Mouse (Mus musculus) R1 (cell line): Measurements from ENCODE around the gene 2610528J11Rik.
A peak's percentile ranks its signal among the peaks of the same experiment; 100 is the strongest.

Experiments used
- DNase-seq: peaks from one replicate; pipeline ENCODE4 v3.0.0-alpha.2; 2018; ENCODE audit warnings: low read depth, low spot score

Gene 2610528J11Rik

GRCm38 (mm10) chr4:118526408-118527334 lies at the start of gene 2610528J11Rik:
2610528J11Rik (plus strand) TSS chr4:118526999.
- peak; percentile 53 for DNase-seq

DNA sequence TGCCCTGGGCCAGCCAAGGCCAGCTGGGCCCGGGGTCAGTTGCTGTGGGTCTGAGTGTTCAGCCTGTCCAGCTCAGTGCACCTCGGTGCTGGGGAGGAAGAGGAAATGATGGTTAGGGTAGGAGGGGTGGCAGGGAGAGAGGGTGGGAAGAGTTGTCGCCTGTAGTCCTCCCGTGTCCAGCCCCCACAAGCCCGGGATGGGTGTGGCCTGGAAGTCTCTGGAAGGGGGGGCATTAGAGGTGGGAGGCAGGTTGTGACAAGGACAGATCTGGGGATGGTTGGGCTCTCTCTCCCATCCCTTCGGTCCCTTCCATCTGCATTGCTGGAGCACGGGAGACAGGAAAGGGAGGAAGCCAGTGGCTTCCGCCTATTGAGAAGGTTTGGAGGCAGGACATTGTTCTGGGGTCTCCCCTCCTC lies 37.1 kb upstream of the 2610528J11Rik start, which contains the start of gene Tie1:
Gene Tie1 (minus strand): TSS at position 345 of the 416 bp plus-strand sequence.
- no peak for DNase-seq

- no peak for DNase-seq
These were observed 36.3 kb upstream of the 2610528J11Rik start for GRCm38 (mm10) chr4:118490461-118490860.

- peak; percentile 35 for DNase-seq
These were observed 26.6 kb upstream of the 2610528J11Rik start for GRCm38 (mm10) chr4:118500171-118500724.

- no peak for DNase-seq
These were observed 26.0 kb upstream of the 2610528J11Rik start for GRCm38 (mm10) chr4:118500792-118501191.

GRCm38 (mm10) chr4:118505551-118505950 lies 21.2 kb upstream of the 2610528J11Rik start:
- DNase-seq: no peak

- DNase-seq: peak; percentile 84
These were observed 19.6 kb upstream of the 2610528J11Rik start for GRCm38 (mm10) chr4:118507171-118507570.

DNA sequence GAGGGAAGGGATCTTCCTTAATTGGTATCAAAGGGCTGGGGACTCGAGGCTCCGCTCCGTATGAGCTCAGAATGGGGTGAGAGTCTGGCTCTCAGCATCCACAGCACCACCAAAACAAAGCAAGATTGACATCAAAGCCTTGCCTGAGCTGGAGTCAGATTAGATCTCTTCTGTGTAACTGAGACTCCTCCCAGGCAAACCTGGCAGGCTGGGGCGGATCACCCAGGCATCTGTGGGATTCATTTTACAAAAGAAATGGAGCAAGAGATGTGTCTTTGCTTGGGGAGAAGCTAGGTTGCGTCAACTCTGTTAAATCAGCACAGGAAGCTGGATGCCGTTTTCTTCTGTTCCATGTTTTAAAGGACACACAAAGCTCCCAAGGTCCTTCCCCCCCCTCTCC lies 17.7 kb upstream of the 2610528J11Rik start:
- DNase-seq: peak; percentile 52

DNA sequence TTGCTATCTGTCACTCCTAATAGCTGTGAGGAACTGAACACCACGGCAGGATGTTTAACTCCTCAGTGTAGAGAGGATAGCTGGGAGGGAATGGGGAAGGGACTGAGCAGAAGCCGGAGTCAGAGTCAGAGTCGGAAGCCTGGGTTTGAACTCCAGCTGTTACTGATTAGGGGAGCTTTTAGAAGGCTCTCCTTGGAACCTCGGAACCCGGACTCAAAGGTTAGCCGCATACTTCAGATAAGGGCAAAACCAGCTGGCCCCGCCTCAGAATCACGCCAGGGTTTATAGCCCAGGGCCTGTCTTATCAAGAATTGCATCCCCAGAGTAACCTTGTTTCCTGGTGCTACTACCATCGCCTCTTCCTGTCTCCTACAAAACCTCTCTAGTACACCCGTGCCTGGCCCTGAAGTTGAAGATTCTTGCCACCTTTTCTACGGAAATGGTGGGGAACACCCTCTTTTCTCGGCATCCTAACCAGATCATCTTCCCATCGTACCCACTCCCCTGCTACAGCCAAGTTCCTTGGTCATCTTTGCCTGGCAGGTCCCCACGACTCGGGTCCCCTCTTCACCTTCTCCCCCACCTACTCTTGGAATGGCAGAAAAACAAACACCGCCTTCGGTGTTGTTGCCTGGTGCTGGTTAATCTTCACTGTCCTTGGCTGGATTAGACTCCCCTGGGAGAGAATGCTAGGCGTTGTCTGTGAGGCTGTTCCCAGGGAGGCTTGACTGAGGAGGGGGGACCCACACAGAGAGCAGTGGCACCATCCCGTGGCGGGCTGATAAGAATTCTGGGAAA lies 9.9 kb upstream of the 2610528J11Rik start:
- peak; percentile 68 for DNase-seq

GRCm38 (mm10) chr4:118517497-118518146 lies 9.2 kb upstream of the 2610528J11Rik start:
- DNase-seq: peak; percentile 71

GRCm38 (mm10) chr4:118518208-118518607 lies 8.6 kb upstream of the 2610528J11Rik start:
- no peak for DNase-seq

DNA sequence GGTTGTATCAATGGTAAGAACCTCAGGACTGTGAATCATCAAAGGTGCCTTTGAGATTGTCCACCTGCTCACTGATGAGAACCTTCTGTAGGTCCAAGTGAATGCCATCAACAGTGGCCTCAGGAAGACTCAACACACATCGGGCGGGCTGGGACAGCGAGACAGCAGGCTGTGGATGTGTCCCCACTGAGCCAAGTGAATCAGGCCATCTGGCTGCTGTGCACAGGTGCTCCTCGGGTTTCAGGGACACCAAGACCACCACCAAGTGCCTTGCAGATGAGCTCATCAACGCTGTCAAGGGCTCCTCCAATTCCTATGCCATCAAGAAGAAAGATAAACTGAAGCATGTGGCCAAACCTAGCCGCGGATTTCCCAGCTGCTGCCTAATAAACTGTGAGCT lies 4.6 kb upstream of the 2610528J11Rik start:
- DNase-seq: no peak

DNA sequence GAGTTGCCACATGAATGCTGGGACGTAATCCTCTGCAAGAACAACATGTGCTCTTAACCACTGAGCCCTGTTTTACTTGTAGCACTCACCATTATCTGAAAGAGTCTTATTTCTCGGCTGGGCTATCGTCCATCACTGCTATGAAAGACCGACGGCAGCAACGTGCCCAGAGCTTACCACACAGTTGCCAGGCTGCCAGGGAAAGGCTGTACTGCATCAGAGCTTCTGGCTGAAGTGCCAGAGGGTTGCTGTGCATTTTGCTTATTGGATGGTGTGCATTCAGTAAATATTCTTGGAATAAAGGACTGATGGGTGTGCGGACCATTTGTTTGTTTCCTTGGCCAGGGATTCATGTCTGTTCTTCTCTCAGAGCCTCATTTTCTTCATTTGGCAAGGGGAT lies 2.8 kb upstream of the 2610528J11Rik start:
- no peak for DNase-seq

DNA sequence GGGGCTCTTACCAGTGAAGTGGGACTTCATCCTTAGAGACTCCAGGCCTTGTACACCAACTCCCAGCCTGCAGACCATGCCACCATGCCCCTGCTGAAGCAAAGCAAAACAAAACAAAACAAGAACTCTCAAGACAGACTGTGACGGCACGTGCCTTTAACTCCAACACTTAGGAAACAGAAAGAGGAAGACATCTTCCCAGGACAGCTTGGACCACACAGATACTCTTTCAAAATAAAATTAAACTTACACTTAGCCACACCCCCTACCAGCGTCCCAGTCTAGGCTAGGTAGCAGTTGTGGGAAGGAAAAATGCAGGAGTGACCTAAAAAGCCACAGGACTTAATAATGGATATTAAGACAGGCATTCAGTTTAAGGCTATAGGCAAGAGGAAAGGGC lies 1.0 kb upstream of the 2610528J11Rik start:
- no peak for DNase-seq

GRCm38 (mm10) chr4:118527335-118527681 lies 509 bp downstream of the 2610528J11Rik start:
- no peak for DNase-seq

DNA sequence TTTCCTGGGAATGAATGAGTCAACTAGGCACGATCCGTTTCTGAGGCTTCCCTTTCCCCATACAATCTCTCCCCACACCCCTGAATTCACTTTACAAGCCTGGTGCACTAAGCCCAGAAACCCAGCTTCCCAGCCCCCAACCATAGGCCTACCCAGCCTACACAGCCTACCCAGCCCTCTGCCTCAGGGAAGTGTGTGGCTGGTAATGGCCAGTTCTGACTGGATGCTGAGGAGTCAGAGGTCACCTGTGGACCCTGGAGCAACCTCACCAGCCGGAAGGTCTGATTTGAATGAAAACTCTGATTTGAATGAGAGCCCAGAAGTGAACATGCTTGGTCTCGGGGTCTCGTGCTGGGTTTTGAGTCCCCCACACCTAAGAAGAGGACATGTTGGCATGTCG lies 921 bp downstream of the 2610528J11Rik start:
- no peak for DNase-seq

GRCm38 (mm10) chr4:118532663-118533062 lies 5.9 kb downstream of the 2610528J11Rik start:
- DNase-seq: no peak

DNA sequence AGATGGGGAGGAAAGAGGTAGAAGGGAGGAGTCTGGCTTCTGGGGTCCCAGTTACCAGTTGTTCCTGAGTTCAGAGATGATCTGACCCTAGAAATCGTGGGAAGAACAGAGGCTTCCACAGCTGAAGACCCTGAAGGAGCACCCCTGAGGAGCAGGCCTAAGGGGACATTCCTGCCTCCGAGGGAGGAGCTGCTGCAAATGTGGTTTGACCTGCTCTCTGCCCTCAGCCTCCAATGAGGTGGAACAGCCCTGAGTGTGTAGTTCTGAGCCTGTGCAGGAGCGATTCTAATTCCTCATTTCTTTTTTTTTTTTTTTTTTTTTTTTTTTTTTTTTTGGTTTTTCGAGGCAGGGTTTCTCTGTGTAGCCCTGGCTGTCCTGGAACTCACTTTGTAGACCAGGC lies 6.4 kb downstream of the 2610528J11Rik start:
- DNase-seq: no peak

GRCm38 (mm10) chr4:118533605-118534004 lies 6.8 kb downstream of the 2610528J11Rik start:
- DNase-seq: no peak

DNA sequence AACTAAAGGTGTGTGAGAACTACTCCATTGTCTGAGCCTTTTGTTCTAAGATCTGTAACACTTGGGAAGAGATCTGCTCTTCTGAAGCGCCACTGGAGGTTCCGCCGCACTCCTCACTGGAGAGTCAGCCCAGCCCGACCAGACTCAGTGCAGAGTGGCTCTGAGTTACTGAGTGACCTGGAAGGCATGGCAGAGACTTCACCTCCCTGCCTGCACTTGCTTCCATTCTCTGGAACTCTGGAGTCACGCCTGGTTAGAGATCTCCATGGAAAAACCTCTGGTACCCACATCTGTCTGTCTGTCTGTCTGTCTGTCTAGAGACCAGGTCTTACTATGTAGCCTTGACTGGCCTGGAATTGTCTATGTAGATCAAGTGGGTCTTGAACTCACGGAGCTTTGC lies 8.8 kb downstream of the 2610528J11Rik start:
- peak; percentile 23 for DNase-seq

DNA sequence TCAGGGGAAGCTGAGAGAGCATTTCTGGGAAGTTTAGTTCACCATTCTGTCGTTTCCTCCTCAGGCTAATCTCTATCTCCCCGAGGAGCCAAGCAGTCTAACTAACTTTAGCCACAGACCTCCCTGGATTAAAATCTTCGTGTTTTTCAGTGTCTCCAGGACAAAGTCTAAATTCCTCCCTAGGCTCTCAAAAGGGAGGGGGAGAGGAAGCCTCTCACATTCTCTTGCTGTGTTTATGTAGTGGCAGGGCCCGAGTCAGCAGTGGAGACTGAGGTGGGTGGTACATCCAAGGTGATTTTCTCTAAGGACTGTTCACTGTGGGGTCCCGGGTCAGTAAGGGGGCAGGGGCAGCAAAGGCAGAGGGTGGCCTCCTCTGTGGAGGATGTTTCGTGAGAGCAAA lies 11.0 kb downstream of the 2610528J11Rik start:
- DNase-seq: no peak

GRCm38 (mm10) chr4:118539904-118540303 lies 13.1 kb downstream of the 2610528J11Rik start:
- DNase-seq: peak; percentile 87
